In the genomic region with DNA sequence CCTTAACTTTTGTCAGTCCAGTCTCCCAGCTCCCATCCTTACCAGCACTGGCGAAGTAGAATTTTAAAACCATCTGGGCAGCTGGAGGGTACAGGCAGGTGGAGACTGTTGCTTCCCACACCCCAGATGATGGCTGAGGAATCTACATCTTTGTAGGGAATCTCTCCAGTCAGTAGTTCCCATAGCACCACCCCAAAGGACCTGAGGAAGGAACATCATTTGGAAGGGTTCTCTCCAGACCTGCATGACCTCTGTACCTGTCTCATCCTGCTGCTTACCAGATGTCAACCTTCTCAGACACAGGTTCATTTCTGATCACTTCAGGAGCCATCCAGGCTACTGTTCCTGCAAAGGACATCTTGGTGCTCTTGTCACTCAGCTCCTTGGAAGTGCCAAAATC, we compare ENCODE assay signal across 31 mouse cellular contexts. TPM values are rescaled to one million over a fixed set of nuclear protein-coding genes. Genes with fewer than 3 reads are reported as not detected.
DNase-seq lines count a peak whose midpoint lies in the region; ATAC-seq and TF ChIP-seq lines count a peak whose summit lies in the region.
"Had no signal": no experiment of that assay in that cellular context is flagged by ENCODE, and none has a peak within 500 bp of the region (broad histone marks: within the 10 kb centered on the region; RNA-seq: fewer than 3 reads in every experiment).

A gene (plus strand): TSS at position 276 of the 400 bp plus-strand sequence.

- H3K27ac ChIP-seq in heart, embryonic 11.5 days (ENCODE audit: low read depth, low read length), result no peak within 1 kb of the TSS
- H3K27ac ChIP-seq in limb, embryonic 12.5 days, result 0 out of 2 replicates have a peak within 1 kb of the TSS, but pooled peaks have one; percentile 24
- H3K27ac ChIP-seq in limb, embryonic 10.5 days, result no peak within 1 kb of the TSS
- H3K27ac ChIP-seq in ES-E14 (ENCODE audit: insufficient read depth, low read depth, low read length, poor library complexity, severe bottlenecking), result no peak within 1 kb of the TSS
- H3K27ac ChIP-seq in intestine, embryonic 16.5 days (ENCODE audit: low read length), result peak within 1 kb of the TSS; percentile 35; the same call in 1 of the 2 replicates
- H3K27ac ChIP-seq: forebrain, embryonic 15.5 days; heart, adult 2 months; liver, embryonic 13.5 days; stomach, postnatal 0 days had no signal

- WGBS in heart, embryonic 11.5 days (ENCODE audit: insufficient replicate concordance), result 96% methylated on average over 1 of the region's 1 CpGs
- 87% methylated on average over 1 of the region's 1 CpGs for WGBS in limb, embryonic 12.5 days
- WGBS in limb, embryonic 10.5 days, result 85% methylated on average over 1 of the region's 1 CpGs
- WGBS in intestine, embryonic 16.5 days, result 82% methylated on average over 1 of the region's 1 CpGs

- in situ Hi-C loops in ES-E14 (cut with MboI; ENCODE audit: low sequenced_read_pairs in 2 of 2, unreplicated experiment in 2 of 2), result no loop called here

- no peak within 1 kb of the TSS for H3K4me2 ChIP-seq in heart, embryonic 11.5 days
- no peak within 1 kb of the TSS for H3K4me2 ChIP-seq in limb, embryonic 12.5 days
- no peak within 1 kb of the TSS for H3K4me2 ChIP-seq in intestine, embryonic 16.5 days (ENCODE audit: low read depth, low read length)
- H3K4me2 ChIP-seq: forebrain, embryonic 15.5 days; liver, embryonic 13.5 days had no signal

- peak; percentile 82 for DNase-seq in heart, adult 11 months
- DNase-seq in limb, embryonic 10.5 days (ENCODE audit: low spot score), result no peak
- DNase-seq in ES-E14 (ENCODE audit: low read depth, low spot score), result no peak
- no peak for DNase-seq in lung, postnatal 10 days
- DNase-seq: adrenal gland, adult 2 months; cerebellum, adult 11 months; cerebellum, adult 9-11 months; gastrocnemius, postnatal 25 days; heart, adult 2 months; kidney, adult 2 months; kidney, postnatal 14 days; layer of hippocampus, postnatal 36 days; liver, embryonic 13.5 days; lung, adult 2 months; right cerebral cortex, adult 18-20 months had no signal

- no peaks in the 10 kb centered on the region for H3K9me3 ChIP-seq in heart, embryonic 11.5 days (replicated peaks; ENCODE audit: control insufficient read depth, low read length)
- H3K9me3 ChIP-seq in limb, embryonic 12.5 days, result no peaks in the 10 kb centered on the region
- no peaks in the 10 kb centered on the region for H3K9me3 ChIP-seq in limb, embryonic 10.5 days (replicated peaks)
- no peaks in the 10 kb centered on the region for H3K9me3 ChIP-seq in ES-E14 (ENCODE audit: control insufficient read depth, insufficient read depth, low read depth, low read length)
- no peaks in the 10 kb centered on the region for H3K9me3 ChIP-seq in intestine, embryonic 16.5 days (ENCODE audit: control insufficient read depth, low read length)
- H3K9me3 ChIP-seq: forebrain, embryonic 15.5 days; G1E; liver, embryonic 13.5 days had no signal

- peaks cover 49% of the 10 kb centered on the region for H3K36me3 ChIP-seq in heart, embryonic 11.5 days (ENCODE audit: control insufficient read depth, insufficient read depth, low read length)
- peaks cover 87% of the 10 kb centered on the region for H3K36me3 ChIP-seq in limb, embryonic 12.5 days
- peaks cover 94% of the 10 kb centered on the region for H3K36me3 ChIP-seq in limb, embryonic 10.5 days
- H3K36me3 ChIP-seq in ES-E14 (ENCODE audit: control insufficient read depth, insufficient read depth, low read length, poor library complexity, severe bottlenecking), result peaks cover 48% of the 10 kb centered on the region
- peaks cover 16% of the 10 kb centered on the region for H3K36me3 ChIP-seq in intestine, embryonic 16.5 days (ENCODE audit: control insufficient read depth, insufficient read depth, low read length)

- H3K4me1 ChIP-seq in heart, embryonic 11.5 days (ENCODE audit: control insufficient read depth, insufficient read depth, low read length), result peaks cover 2% of the 10 kb centered on the region; the same call in 1 of the 2 replicates
- H3K4me1 ChIP-seq in limb, embryonic 12.5 days (replicated peaks), result no peaks in the 10 kb centered on the region
- no peaks in the 10 kb centered on the region for H3K4me1 ChIP-seq in limb, embryonic 10.5 days
- peaks cover 0 to 14% of the 10 kb centered on the region in 2 experiments; a peak in 2 of 4 replicates for H3K4me1 ChIP-seq in ES-E14 (ENCODE audit: control insufficient read depth in 2 of 2, insufficient read depth in 2 of 2, low read length in 2 of 2, poor library complexity in 1 of 2)
- H3K4me1 ChIP-seq in intestine, embryonic 16.5 days (ENCODE audit: control insufficient read depth, insufficient read depth, low read length), result peaks cover 14% of the 10 kb centered on the region
- H3K4me1 ChIP-seq: forebrain, embryonic 15.5 days had no signal

- H3K27me3 ChIP-seq in heart, embryonic 11.5 days (ENCODE audit: control insufficient read depth, insufficient read depth, low read length), result no peaks in the 10 kb centered on the region
- H3K27me3 ChIP-seq in limb, embryonic 12.5 days, result no peaks in the 10 kb centered on the region
- no peaks in the 10 kb centered on the region for H3K27me3 ChIP-seq in limb, embryonic 10.5 days (ENCODE audit: low read depth, poor library complexity, severe bottlenecking)
- H3K27me3 ChIP-seq in intestine, embryonic 16.5 days (replicated peaks; ENCODE audit: control insufficient read depth, insufficient read depth, low read length), result no peaks in the 10 kb centered on the region
- H3K27me3 ChIP-seq: forebrain, embryonic 15.5 days; liver, embryonic 13.5 days had no signal

- no peak within 1 kb of the TSS for H3K9ac ChIP-seq in heart, embryonic 11.5 days (ENCODE audit: low read depth, low read length)
- H3K9ac ChIP-seq in limb, embryonic 12.5 days (replicated peaks), result no peak within 1 kb of the TSS
- no peak within 1 kb of the TSS for H3K9ac ChIP-seq in ES-E14 (ENCODE audit: insufficient read depth, low read depth, low read length, poor library complexity, severe bottlenecking)
- H3K9ac ChIP-seq in intestine, embryonic 16.5 days (ENCODE audit: low read depth, low read length), result no peak within 1 kb of the TSS
- H3K9ac ChIP-seq: forebrain, embryonic 15.5 days; liver, embryonic 13.5 days had no signal

- no peak for ATAC-seq in heart, embryonic 11.5 days (replicated peaks; ENCODE audit: insufficient number of reproducible peaks, low FRiP score, low TSS enrichment)
- ATAC-seq in limb, embryonic 12.5 days (ENCODE audit: insufficient number of reproducible peaks, insufficient read depth, low FRiP score, low TSS enrichment, low read depth), result no peak
- ATAC-seq in intestine, embryonic 16.5 days, result no peak
- ATAC-seq: forebrain, embryonic 15.5 days; midbrain, embryonic 16.5 days had no signal

- no peak within 1 kb of the TSS for H3K4me3 ChIP-seq in heart, embryonic 11.5 days (ENCODE audit: low read depth, low read length)
- H3K4me3 ChIP-seq in limb, embryonic 12.5 days (replicated peaks), result no peak within 1 kb of the TSS
- H3K4me3 ChIP-seq in limb, embryonic 10.5 days, result no peak within 1 kb of the TSS
- H3K4me3 ChIP-seq in ES-E14 (ENCODE audit: insufficient read depth in 1 of 2, low read depth in 1 of 2, low read length in 2 of 2, poor library complexity in 1 of 2, severe bottlenecking in 1 of 2), result no peak within 1 kb of the TSS
- H3K4me3 ChIP-seq in intestine, embryonic 16.5 days (ENCODE audit: low read length), result no peak within 1 kb of the TSS
- H3K4me3 ChIP-seq: forebrain, embryonic 15.5 days; heart, adult 2 months; liver, embryonic 13.5 days; myocyte had no signal

TF ChIP-seq in ES-E14, 5 proteins besides CTCF, POLR2A, EP300 and RAD21:
- no peak for TF ChIP-seq CHD2 (IDR thresholded peaks at IDR 0.05; ENCODE audit: low read depth, low read length)
- no peak for TF ChIP-seq HCFC1 (IDR thresholded peaks at IDR 0.05; ENCODE audit: borderline replicate concordance, insufficient read depth, low read length)
- TF ChIP-seq ZNF384 (IDR thresholded peaks at IDR 0.05; ENCODE audit: low read depth, low read length), result no peak
- no peak for TF ChIP-seq ZC3H11A (IDR thresholded peaks at IDR 0.05; ENCODE audit: borderline replicate concordance, low read depth, low read length)
- no peak for TF ChIP-seq MAFK (IDR thresholded peaks at IDR 0.05; ENCODE audit: insufficient read depth, low read depth, low read length)

RNA-seq across cellular contexts. Expression of the gene that starts here (rescaled TPM):
- polyA plus RNA-seq in heart, embryonic 11.5 days (2014; fragmentation: Nextera tagmentation; extraction: Ambion mirVana), result 2.7 TPM in 1 of 2 replicates, not detected in the other
- polyA plus RNA-seq in limb, embryonic 12.5 days (2016; fragmentation: Nextera tagmentation; extraction: Ambion mirVana), result not detected in 2 replicates
- 3.8 and 4.8 TPM in 2 replicates for polyA plus RNA-seq in limb, embryonic 10.5 days (2016; fragmentation: Nextera tagmentation; extraction: Ambion mirVana)
- not detected in 2 replicates for total RNA-seq in ES-E14 (2012; rRNA removed)
- polyA plus RNA-seq in intestine, embryonic 16.5 days (2015; fragmentation: Nextera tagmentation; extraction: Ambion mirVana), result 5.5 TPM in 1 of 2 replicates, not detected in the other
- total RNA-seq: adrenal gland, adult 2 months; G1E; heart, adult 2 months; heart, postnatal 25 days; layer of hippocampus, adult 18-20 months; layer of hippocampus, postnatal 36 days; left cerebral cortex, postnatal 10 days; megakaryocyte, adult 5-6 weeks had no signal
- polyA plus RNA-seq: adrenal gland, adult 2 months; G1E; heart, adult 2 months; kidney, adult 2 months; limb, embryonic 14.5 days; liver, embryonic 13.5 days; lung, adult 2 months; midbrain, embryonic 16.5 days; myocyte; neural tube, embryonic 14.5 days; small intestine, adult 2 months; stomach, postnatal 0 days; urinary bladder, adult 2 months had no signal

Comparison
In these comparisons a context has a peak if more than half of its experiments do, and no peak if none do; other contexts are left out.
1. H3K27ac ChIP-seq: peak in limb, embryonic 12.5 days (single experiment) and intestine, embryonic 16.5 days (single experiment); none in heart, embryonic 11.5 days (single experiment), limb, embryonic 10.5 days (single experiment) and ES-E14 (single experiment).